In the genomic region with DNA sequence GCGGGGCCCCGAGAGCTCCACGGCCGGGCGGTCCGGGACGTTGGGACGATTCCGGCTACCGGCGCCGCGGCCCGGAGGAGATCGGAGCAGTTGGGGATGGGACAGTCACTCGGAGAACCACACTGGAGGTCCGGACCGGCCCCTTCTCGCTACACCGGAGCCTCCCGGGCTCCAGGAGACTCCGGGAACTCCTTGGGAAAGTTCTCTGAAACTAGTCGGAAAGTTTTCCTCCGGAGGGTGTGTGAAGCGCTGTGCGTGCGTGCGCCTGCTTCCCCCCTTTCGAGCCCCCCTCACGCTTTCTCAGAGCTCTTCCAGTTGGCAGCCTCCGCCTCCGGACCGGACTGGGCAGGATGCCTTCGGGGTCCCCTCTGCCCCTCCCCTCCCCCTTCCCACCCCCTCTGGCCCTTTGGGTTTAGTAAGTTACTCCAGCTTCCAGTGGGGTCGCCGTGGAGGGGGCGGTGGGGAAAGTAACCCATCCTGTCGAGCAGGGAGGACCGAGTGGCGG, we compare ENCODE assay signal across 9 mouse cellular contexts. TPM values are rescaled to one million over a fixed set of nuclear protein-coding genes. Genes with fewer than 3 reads are reported as not detected.
A peak's percentile ranks its signal among the peaks of the same experiment; 100 is the strongest.
DNase-seq lines count a peak whose midpoint lies in the region; ATAC-seq and TF ChIP-seq lines count a peak whose summit lies in the region.
"Had no signal": no experiment of that assay in that cellular context is flagged by ENCODE, and none has a peak within 500 bp of the region (broad histone marks: within the 10 kb centered on the region; RNA-seq: fewer than 3 reads in every experiment).

No protein-coding gene starts in this region.

- H3K9me3 ChIP-seq in embryonic facial prominence, embryonic 13.5 days, result no peaks in the 10 kb centered on the region
- H3K9me3 ChIP-seq in hindbrain, embryonic 14.5 days (ENCODE audit: control insufficient read depth, low read length), result no peaks in the 10 kb centered on the region
- no peaks in the 10 kb centered on the region for H3K9me3 ChIP-seq in lung, embryonic 15.5 days
- H3K9me3 ChIP-seq in stomach, postnatal 0 days (ENCODE audit: control insufficient read depth, low read length), result no peaks in the 10 kb centered on the region

- no peak for TF ChIP-seq CTCF in stomach, postnatal 0 days (IDR thresholded peaks at IDR 0.05; ENCODE audit: low read depth)

- H3K4me3 ChIP-seq in embryonic facial prominence, embryonic 13.5 days, result peak overlapping the region; percentile 96
- H3K4me3 ChIP-seq in hindbrain, embryonic 14.5 days (replicated peaks; ENCODE audit: low read length), result peak overlapping the region; percentile 48
- H3K4me3 ChIP-seq in lung, embryonic 15.5 days, result peak overlapping the region; percentile 86
- peak overlapping the region; percentile 100 for H3K4me3 ChIP-seq in stomach, postnatal 0 days (ENCODE audit: low read depth, low read length)

- intact Hi-C loops in left cerebral cortex, postnatal 36 days (cut with DNase I), result no loop called here

- WGBS in embryonic facial prominence, embryonic 13.5 days, result 0% methylated on average over 40 of the region's 40 CpGs
- WGBS in hindbrain, embryonic 14.5 days, result under 1% methylated on average over 40 of the region's 40 CpGs
- WGBS in lung, embryonic 15.5 days, result under 1% methylated on average over 40 of the region's 40 CpGs
- 1% methylated on average over 37 of the region's 40 CpGs for WGBS in stomach, postnatal 0 days

- H3K4me1 ChIP-seq in embryonic facial prominence, embryonic 13.5 days, result peaks cover 53% of the 10 kb centered on the region
- peaks cover 14% of the 10 kb centered on the region; the same call in 1 of the 2 replicates for H3K4me1 ChIP-seq in hindbrain, embryonic 14.5 days (replicated peaks; ENCODE audit: control insufficient read depth, insufficient read depth, low read length)
- peaks cover 56% of the 10 kb centered on the region for H3K4me1 ChIP-seq in lung, embryonic 15.5 days
- peaks cover 7% of the 10 kb centered on the region; the same call in 1 of the 2 replicates for H3K4me1 ChIP-seq in stomach, postnatal 0 days (replicated peaks; ENCODE audit: control insufficient read depth, insufficient read depth)

- ATAC-seq in embryonic facial prominence, embryonic 13.5 days (ENCODE audit: insufficient number of reproducible peaks, insufficient read depth, low FRiP score, low TSS enrichment, low read depth), result peak; percentile 33; the same call in 1 of the 2 replicates
- ATAC-seq in hindbrain, embryonic 14.5 days (ENCODE audit: low FRiP score), result peak; percentile 31; the same call in 1 of the 2 replicates
- peak; percentile 48; the same call in 1 of the 2 replicates for ATAC-seq in lung, embryonic 15.5 days (ENCODE audit: borderline replicate concordance, extremely low read depth, low FRiP score, low TSS enrichment)
- peak; percentile 12 for ATAC-seq in stomach, postnatal 0 days (ENCODE audit: low FRiP score, low TSS enrichment)
- no peak for ATAC-seq in inflammation-experienced regulatory T-cells, adult 6 months

- H3K9ac ChIP-seq in embryonic facial prominence, embryonic 13.5 days, result peak overlapping the region; percentile 98
- peak overlapping the region; percentile 69 for H3K9ac ChIP-seq in hindbrain, embryonic 14.5 days
- peak overlapping the region; percentile 92 for H3K9ac ChIP-seq in lung, embryonic 15.5 days
- peak overlapping the region; percentile 97 for H3K9ac ChIP-seq in stomach, postnatal 0 days (ENCODE audit: low read length)

- H3K27ac ChIP-seq in embryonic facial prominence, embryonic 13.5 days, result peak overlapping the region; percentile 99
- peak overlapping the region; percentile 79 for H3K27ac ChIP-seq in hindbrain, embryonic 14.5 days
- H3K27ac ChIP-seq in lung, embryonic 15.5 days, result peak overlapping the region; percentile 97
- peak overlapping the region; percentile 97 for H3K27ac ChIP-seq in stomach, postnatal 0 days (replicated peaks)

- no peak for TF ChIP-seq EP300 in stomach, postnatal 0 days (optimal IDR thresholded peaks at IDR 0.05)

- H3K27me3 ChIP-seq in embryonic facial prominence, embryonic 13.5 days, result peaks cover 5% of the 10 kb centered on the region; the same call in 1 of the 2 replicates
- peaks cover 25% of the 10 kb centered on the region for H3K27me3 ChIP-seq in hindbrain, embryonic 14.5 days (ENCODE audit: control insufficient read depth, insufficient read depth, low read length)
- H3K27me3 ChIP-seq in lung, embryonic 15.5 days, result no peaks in the 10 kb centered on the region
- no peaks in the 10 kb centered on the region for H3K27me3 ChIP-seq in stomach, postnatal 0 days (ENCODE audit: control insufficient read depth, insufficient read depth, low read length)

- DNase-seq in ovary, postnatal 36 days (ENCODE audit: low spot score), result peak; percentile 39
- DNase-seq in ovary, postnatal 10 days (ENCODE audit: low spot score), result no peak
- peak; percentile 39 for DNase-seq in hindbrain, embryonic 14.5 days (ENCODE audit: low spot score)
- peak; percentile 62 for DNase-seq in stomach, postnatal 0 days (ENCODE audit: low spot score)
- DNase-seq in left cerebral cortex, postnatal 36 days (ENCODE audit: low spot score in 2 of 2), result no peak

- peak overlapping the region; percentile 75 for H3K4me2 ChIP-seq in embryonic facial prominence, embryonic 13.5 days
- H3K4me2 ChIP-seq in hindbrain, embryonic 14.5 days (replicated peaks), result peak overlapping the region; percentile 88
- H3K4me2 ChIP-seq in lung, embryonic 15.5 days, result peak overlapping the region; percentile 61
- H3K4me2 ChIP-seq in stomach, postnatal 0 days (replicated peaks; ENCODE audit: low read depth), result peak overlapping the region; percentile 78

- peaks cover 10% of the 10 kb centered on the region; the same call in 1 of the 2 replicates for H3K36me3 ChIP-seq in embryonic facial prominence, embryonic 13.5 days
- H3K36me3 ChIP-seq in hindbrain, embryonic 14.5 days (replicated peaks; ENCODE audit: control insufficient read depth, insufficient read depth), result no peaks in the 10 kb centered on the region
- H3K36me3 ChIP-seq in lung, embryonic 15.5 days, result 0 out of 2 replicates have a peak, but pooled peaks cover 4% of the 10 kb centered on the region
- no peaks in the 10 kb centered on the region for H3K36me3 ChIP-seq in stomach, postnatal 0 days (ENCODE audit: control insufficient read depth, insufficient read depth, low read length)

RNA-seq across cellular contexts. Expression of a gene that starts 0.6 kb away (rescaled TPM):
- 49.6 and 51.1 TPM in 2 replicates for polyA plus RNA-seq in embryonic facial prominence, embryonic 13.5 days (2015; fragmentation: Nextera tagmentation; extraction: Ambion mirVana)
- polyA plus RNA-seq in hindbrain, embryonic 14.5 days (2014; fragmentation: Nextera tagmentation; extraction: Ambion mirVana), result 8.9 and 10.2 TPM in 2 replicates
- polyA plus RNA-seq in lung, embryonic 15.5 days (2015; fragmentation: Nextera tagmentation; extraction: Ambion mirVana), result 37.2 and 39.4 TPM in 2 replicates
- 26.9 and 30.7 TPM in 2 replicates for polyA plus RNA-seq in stomach, postnatal 0 days (2015; fragmentation: Nextera tagmentation; extraction: Ambion mirVana)
- total RNA-seq in left cerebral cortex, postnatal 36 days (2021), result 1 to 10 TPM; 1.7 to 2.4 TPM
- polyA plus RNA-seq in inflammation-experienced regulatory T-cells, adult 6 months (2017; shearing (Covaris generic)), result under 1 TPM in 2 of 3 experiments, not detected in 1; 0.13 to 0.68 TPM
- total RNA-seq: common myeloid progenitor, adult 5-6 weeks had no signal

RNA-seq across cellular contexts. Expression of a gene that starts 12.6 kb away (rescaled TPM):
- polyA plus RNA-seq in embryonic facial prominence, embryonic 13.5 days (2015; fragmentation: Nextera tagmentation; extraction: Ambion mirVana), result 10.9 and 11.3 TPM in 2 replicates
- 6.4 and 6.9 TPM in 2 replicates for polyA plus RNA-seq in hindbrain, embryonic 14.5 days (2014; fragmentation: Nextera tagmentation; extraction: Ambion mirVana)
- 13.0 and 14.7 TPM in 2 replicates for polyA plus RNA-seq in lung, embryonic 15.5 days (2015; fragmentation: Nextera tagmentation; extraction: Ambion mirVana)
- 11.0 and 13.4 TPM in 2 replicates for polyA plus RNA-seq in stomach, postnatal 0 days (2015; fragmentation: Nextera tagmentation; extraction: Ambion mirVana)
- total RNA-seq in left cerebral cortex, postnatal 36 days (2021), result 10 to 100 TPM in 1 of 2 experiments, 1 to 10 TPM in 1; 9.9 to 10.9 TPM
- polyA plus RNA-seq in inflammation-experienced regulatory T-cells, adult 6 months (2017; shearing (Covaris generic)), result 1 to 10 TPM; 7.0 to 8.2 (median 7.2) TPM

RNA-seq across cellular contexts. Expression of a gene that starts 25.9 kb away (rescaled TPM):
- polyA plus RNA-seq in embryonic facial prominence, embryonic 13.5 days (2015; fragmentation: Nextera tagmentation; extraction: Ambion mirVana), result 78.0 and 90.7 TPM in 2 replicates
- 242 and 256 TPM in 2 replicates for polyA plus RNA-seq in hindbrain, embryonic 14.5 days (2014; fragmentation: Nextera tagmentation; extraction: Ambion mirVana)
- polyA plus RNA-seq in lung, embryonic 15.5 days (2015; fragmentation: Nextera tagmentation; extraction: Ambion mirVana), result 76.8 and 78.0 TPM in 2 replicates
- polyA plus RNA-seq in stomach, postnatal 0 days (2015; fragmentation: Nextera tagmentation; extraction: Ambion mirVana), result 133 and 142 TPM in 2 replicates
- total RNA-seq in left cerebral cortex, postnatal 36 days (2021), result 100 to 1,000 TPM; 100 to 126 TPM
- polyA plus RNA-seq in inflammation-experienced regulatory T-cells, adult 6 months (2017; shearing (Covaris generic)), result 100 to 1,000 TPM; 148 to 198 (median 167) TPM

RNA-seq across cellular contexts. Expression of a gene that starts 26.6 kb away (rescaled TPM):
- 0.45 and 1.3 TPM in 2 replicates for polyA plus RNA-seq in embryonic facial prominence, embryonic 13.5 days (2015; fragmentation: Nextera tagmentation; extraction: Ambion mirVana)
- polyA plus RNA-seq in hindbrain, embryonic 14.5 days (2014; fragmentation: Nextera tagmentation; extraction: Ambion mirVana), result 3.0 and 3.4 TPM in 2 replicates
- polyA plus RNA-seq in lung, embryonic 15.5 days (2015; fragmentation: Nextera tagmentation; extraction: Ambion mirVana), result 0.12 TPM in 1 of 2 replicates, not detected in the other
- polyA plus RNA-seq in stomach, postnatal 0 days (2015; fragmentation: Nextera tagmentation; extraction: Ambion mirVana), result not detected in 2 replicates
- total RNA-seq in left cerebral cortex, postnatal 36 days (2021), result under 1 TPM; 0.34 to 0.47 TPM
- polyA plus RNA-seq in inflammation-experienced regulatory T-cells, adult 6 months (2017; shearing (Covaris generic)), result not detected
- total RNA-seq: common myeloid progenitor, adult 5-6 weeks had no signal

RNA-seq across cellular contexts. Expression of a gene that starts 29.2 kb away (rescaled TPM):
- polyA plus RNA-seq in embryonic facial prominence, embryonic 13.5 days (2015; fragmentation: Nextera tagmentation; extraction: Ambion mirVana), result 0.89 and 1.1 TPM in 2 replicates
- polyA plus RNA-seq in hindbrain, embryonic 14.5 days (2014; fragmentation: Nextera tagmentation; extraction: Ambion mirVana), result not detected in 2 replicates
- polyA plus RNA-seq in lung, embryonic 15.5 days (2015; fragmentation: Nextera tagmentation; extraction: Ambion mirVana), result 5.1 and 7.5 TPM in 2 replicates
- polyA plus RNA-seq in stomach, postnatal 0 days (2015; fragmentation: Nextera tagmentation; extraction: Ambion mirVana), result 0.13 and 0.38 TPM in 2 replicates
- 10 to 100 TPM; 11.8 to 14.4 TPM for total RNA-seq in left cerebral cortex, postnatal 36 days (2021)
- polyA plus RNA-seq in inflammation-experienced regulatory T-cells, adult 6 months (2017; shearing (Covaris generic)), result not detected
- total RNA-seq: common myeloid progenitor, adult 5-6 weeks had no signal

Comparison
In these comparisons a context has a peak if more than half of its experiments do, and no peak if none do; other contexts are left out.
1. DNase-seq: peak in ovary, postnatal 36 days (single experiment), hindbrain, embryonic 14.5 days (single experiment) and stomach, postnatal 0 days (single experiment); none in ovary, postnatal 10 days (single experiment) and left cerebral cortex, postnatal 36 days (0 of 2).
2. H3K4me3 ChIP-seq: peak in every context shown above with its lines; median percentile 100 in stomach, postnatal 0 days; 96 in embryonic facial prominence, embryonic 13.5 days; 86 in lung, embryonic 15.5 days; 48 in hindbrain, embryonic 14.5 days.
3. Peak in every context shown above with its lines, with median percentiles within 50 percentile points of each other: H3K27ac ChIP-seq, H3K4me2 ChIP-seq and H3K9ac ChIP-seq.